Comparison of ENCODE assay signal across 10 mouse cellular contexts in the genomic region with DNA sequence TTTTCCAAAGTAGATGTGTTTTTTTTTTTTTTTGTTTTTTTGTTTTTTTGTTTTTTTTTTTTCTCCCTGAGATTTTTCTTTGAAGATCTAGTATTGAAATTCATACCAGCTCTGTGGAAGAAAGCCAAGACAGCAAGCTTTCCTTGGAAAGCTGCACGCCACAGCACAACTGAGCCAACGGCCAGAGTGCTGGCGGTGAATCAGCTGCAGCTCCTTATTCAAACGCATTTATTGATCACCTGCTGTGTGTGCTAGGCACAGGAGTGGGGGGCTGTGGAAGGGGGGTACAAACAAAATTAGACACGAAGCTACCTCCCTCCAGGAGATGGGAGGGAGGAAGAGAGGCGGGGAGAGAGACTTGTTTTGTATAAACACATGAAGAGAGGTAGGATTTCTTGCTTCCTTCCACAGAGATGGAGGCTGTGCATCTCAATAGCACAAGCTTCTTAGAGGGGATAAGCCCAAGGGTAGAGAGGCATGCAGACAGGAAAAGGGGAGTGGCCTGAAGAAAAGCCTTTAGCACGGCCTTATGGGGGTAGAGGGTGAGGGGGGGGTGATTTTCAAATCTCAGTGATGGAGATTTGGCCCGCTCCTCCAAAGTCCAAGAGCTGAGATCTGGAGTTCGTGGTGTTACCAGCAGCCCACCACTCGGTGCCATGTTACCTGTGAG.
DNase-seq lines count a peak whose midpoint lies in the region; ATAC-seq lines count a peak whose summit lies in the region.
"Had no signal": no experiment of that assay in that cellular context is flagged by ENCODE, and none has a peak within 500 bp of the region (broad histone marks: within the 10 kb centered on the region; RNA-seq: fewer than 3 reads in every experiment).

No protein-coding gene starts in this region.

- H3K4me3 ChIP-seq in hindbrain, embryonic 13.5 days: no peak overlapping the region
- H3K4me3 ChIP-seq in midbrain, embryonic 15.5 days: no peak overlapping the region
- H3K4me3 ChIP-seq: heart, embryonic 12.5 days had no signal

- H3K4me2 ChIP-seq in hindbrain, embryonic 13.5 days: no peak overlapping the region
- peak overlapping the region; percentile 20 for H3K4me2 ChIP-seq in midbrain, embryonic 15.5 days
- H3K4me2 ChIP-seq: heart, embryonic 12.5 days had no signal

- no peak overlapping the region for H3K9ac ChIP-seq in hindbrain, embryonic 13.5 days
- H3K9ac ChIP-seq in midbrain, embryonic 15.5 days: no peak overlapping the region
- H3K9ac ChIP-seq: heart, embryonic 12.5 days had no signal

- DNase-seq in cerebellum, adult 11-12 months: peak; percentile 4
- DNase-seq in R1 (ENCODE audit: low read depth, low spot score) (peak; percentile 60), MN1 (ENCODE audit: low spot score) (no peak)
- no peak for DNase-seq in urinary bladder, postnatal 4 days (ENCODE audit: low spot score in 2 of 2)
- DNase-seq in lung, postnatal 10 days: no peak
- DNase-seq: lung, postnatal 4 days had no signal

- peaks cover 13% of the 10 kb centered on the region for H3K4me1 ChIP-seq in hindbrain, embryonic 13.5 days (replicated peaks)
- H3K4me1 ChIP-seq in midbrain, embryonic 15.5 days: peaks cover 9% of the 10 kb centered on the region
- H3K4me1 ChIP-seq: heart, embryonic 12.5 days had no signal

- H3K36me3 ChIP-seq in hindbrain, embryonic 13.5 days: no peaks in the 10 kb centered on the region
- H3K36me3 ChIP-seq in midbrain, embryonic 15.5 days (replicated peaks): no peaks in the 10 kb centered on the region
- H3K36me3 ChIP-seq: heart, embryonic 12.5 days had no signal

- H3K27me3 ChIP-seq in hindbrain, embryonic 13.5 days: peaks cover 7% of the 10 kb centered on the region; the same call in 1 of the 2 replicates
- H3K27me3 ChIP-seq in midbrain, embryonic 15.5 days (replicated peaks): no peaks in the 10 kb centered on the region
- H3K27me3 ChIP-seq: heart, embryonic 12.5 days had no signal

- 37% methylated on average over 10 of the region's 10 CpGs for WGBS in hindbrain, embryonic 13.5 days
- WGBS in midbrain, embryonic 15.5 days: 21% methylated on average over 10 of the region's 10 CpGs

- peak overlapping the region; percentile 64 for H3K27ac ChIP-seq in hindbrain, embryonic 13.5 days
- peak overlapping the region; percentile 49 for H3K27ac ChIP-seq in midbrain, embryonic 15.5 days

- no peak for ATAC-seq in cerebellum, adult (ENCODE audit: insufficient number of reproducible peaks, low FRiP score, low TSS enrichment)
- peak; percentile 60; the same call in 1 of the 2 replicates for ATAC-seq in hindbrain, embryonic 13.5 days (ENCODE audit: low FRiP score)
- peak; percentile 71 for ATAC-seq in midbrain, embryonic 15.5 days (replicated peaks)

- H3K9me3 ChIP-seq in hindbrain, embryonic 13.5 days: no peaks in the 10 kb centered on the region
- H3K9me3 ChIP-seq in midbrain, embryonic 15.5 days: no peaks in the 10 kb centered on the region
- H3K9me3 ChIP-seq: heart, embryonic 12.5 days had no signal

Comparison
In these comparisons a context has a peak if more than half of its experiments do, and no peak if none do; other contexts are left out.
1. DNase-seq: peak in cerebellum, adult 11-12 months (single experiment) and R1 (single experiment); none in urinary bladder, postnatal 4 days (0 of 2), MN1 (single experiment) and lung, postnatal 10 days (single experiment).